Mouse (Mus musculus) urinary bladder, postnatal 36 days (tissue): ENCODE results near the gene Rnase10.
"Not testable (repeated sequence)": the region's sequence is repeated elsewhere in the genome, so short reads cannot be mapped to it uniquely, and the experiment has no call there.

Experiments used
- DNase-seq, 2 experiments: peaks; one replicate each; pipeline ENCODE4 v3.0.0; 2022; ENCODE audit warnings: low spot score in 2 of 2, mixed read lengths in 1 of 2

Gene Rnase10

GRCm38 (mm10) chr14:51009572-51009971, 2.0 kb downstream of the Rnase10 start:
- no peak for DNase-seq

- not testable (repeated sequence) for DNase-seq
Observed at GRCm38 (mm10) chr14:51014724-51015123, 7.2 kb downstream of the Rnase10 start.

GRCm38 (mm10) chr14:51015780-51016179, 8.2 kb downstream of the Rnase10 start:
- no peak for DNase-seq

GRCm38 (mm10) chr14:51017256-51017655, 9.7 kb downstream of the Rnase10 start:
- peak in 1 of 2 experiments; percentile 20 for DNase-seq

- no peak for DNase-seq
Observed at GRCm38 (mm10) chr14:51023457-51023856, 15.9 kb downstream of the Rnase10 start.

- no peak for DNase-seq
Observed at GRCm38 (mm10) chr14:51024820-51025219, 17.3 kb downstream of the Rnase10 start.

- peak; percentile 43 to 68 for DNase-seq
Observed at GRCm38 (mm10) chr14:51026391-51027133, 19.0 kb downstream of the Rnase10 start.

- DNase-seq, result no peak
Observed at GRCm38 (mm10) chr14:51027387-51028155, 20.0 kb downstream of the Rnase10 start.

GRCm38 (mm10) chr14:51035206-51035605, 27.7 kb downstream of the Rnase10 start:
- DNase-seq, result no peak

GRCm38 (mm10) chr14:51036214-51036613, 28.7 kb downstream of the Rnase10 start:
- DNase-seq, result no peak

- DNase-seq, result no peak
Observed at GRCm38 (mm10) chr14:51041769-51042168, 34.2 kb downstream of the Rnase10 start, which contains the start of gene Rnase9. Gene Rnase9 (minus strand): TSS chr14:51041869.

GRCm38 (mm10) chr14:51047846-51048245, 40.3 kb downstream of the Rnase10 start:
- no peak for DNase-seq

- DNase-seq, result no peak
Observed at GRCm38 (mm10) chr14:51050063-51050462, 42.5 kb downstream of the Rnase10 start, which contains the start of gene Rnase11. Gene Rnase11 (minus strand): TSS chr14:51050163.

- no peak for DNase-seq
Observed at GRCm38 (mm10) chr14:51051941-51052340, 44.4 kb downstream of the Rnase10 start.

GRCm38 (mm10) chr14:51053176-51053575, 45.6 kb downstream of the Rnase10 start:
- DNase-seq, result no peak

GRCm38 (mm10) chr14:51054243-51055237, 47.0 kb downstream of the Rnase10 start:
- no peak for DNase-seq

- DNase-seq, result no peak
Observed at GRCm38 (mm10) chr14:51057401-51057831, 49.9 kb downstream of the Rnase10 start, which contains the start of gene Rnase12. Gene Rnase12 (minus strand): TSS chr14:51057661.
